In the genomic region with DNA sequence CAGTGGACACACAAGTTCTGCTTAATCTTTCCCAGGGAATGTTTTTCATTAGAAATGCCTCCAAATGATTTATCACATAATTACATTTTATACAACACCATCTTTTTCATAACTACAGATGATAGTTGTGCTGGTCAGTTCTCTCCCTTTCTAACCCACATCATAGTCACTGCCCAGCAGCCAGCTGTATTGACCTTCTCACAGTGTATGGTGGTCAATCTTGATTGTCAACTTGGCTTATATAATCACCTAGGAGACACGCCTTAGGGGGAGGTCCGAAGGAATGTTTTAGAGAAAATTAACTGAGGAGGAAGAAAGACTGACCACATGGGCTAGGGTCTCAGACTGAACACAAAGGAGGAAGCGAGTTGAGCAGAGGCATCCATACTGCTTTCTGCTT, we compare ENCODE assay signal across 31 mouse cellular contexts. TPM values are rescaled to one million over a fixed set of nuclear protein-coding genes. Genes with fewer than 3 reads are reported as not detected.
DNase-seq lines count a peak whose midpoint lies in the region; ATAC-seq and TF ChIP-seq lines count a peak whose summit lies in the region.
"Had no signal": no experiment of that assay in that cellular context is flagged by ENCODE, and none has a peak within 500 bp of the region (broad histone marks: within the 10 kb centered on the region; RNA-seq: fewer than 3 reads in every experiment).

No protein-coding gene starts in this region.

- no peak for TF ChIP-seq CTCF in layer of hippocampus, adult 2 months (conservative IDR thresholded peaks at IDR 0.05)

- no peaks in the 10 kb centered on the region for H3K27me3 ChIP-seq in lung, embryonic 15.5 days
- H3K27me3 ChIP-seq in midbrain, embryonic 10.5 days (ENCODE audit: low read depth, poor library complexity, severe bottlenecking), result no peaks in the 10 kb centered on the region
- no peaks in the 10 kb centered on the region for H3K27me3 ChIP-seq in midbrain, embryonic 13.5 days
- H3K27me3 ChIP-seq: CH12.LX; heart, embryonic 13.5 days; Patski had no signal

- H3K9me3 ChIP-seq in lung, embryonic 15.5 days, result no peaks in the 10 kb centered on the region
- no peaks in the 10 kb centered on the region for H3K9me3 ChIP-seq in midbrain, embryonic 10.5 days (replicated peaks)
- H3K9me3 ChIP-seq in midbrain, embryonic 13.5 days, result no peaks in the 10 kb centered on the region
- H3K9me3 ChIP-seq: forebrain, embryonic 10.5 days; forebrain, embryonic 13.5 days; G1E; heart, embryonic 10.5 days; heart, embryonic 13.5 days had no signal

- H3K9ac ChIP-seq in lung, embryonic 15.5 days, result no peak overlapping the region
- H3K9ac ChIP-seq in midbrain, embryonic 13.5 days (replicated peaks), result no peak overlapping the region
- H3K9ac ChIP-seq: forebrain, embryonic 13.5 days; heart, embryonic 13.5 days; hindbrain, embryonic 14.5 days had no signal

- no peak for DNase-seq in layer of hippocampus, adult 2 months (ENCODE audit: low spot score in 2 of 2)
- no peak for DNase-seq in layer of hippocampus, adult 11-12 months (ENCODE audit: low spot score)
- DNase-seq in lung, postnatal 14 days, result no peak
- DNase-seq in midbrain, embryonic 10.5 days (ENCODE audit: low spot score), result no peak
- DNase-seq: adrenal gland, postnatal 10 days; adrenal gland, postnatal 36 days; B cell, adult 2 months; cerebellum, adult 18-20 months; cerebellum, adult 9-10 months; cerebellum, postnatal 14 days; gastrocnemius, postnatal 10 days; gastrocnemius, postnatal 36 days; heart, adult 2 months; heart, postnatal 14 days; heart, postnatal 4 days had no signal

- WGBS in lung, embryonic 15.5 days, result 33% methylated on average over 3 of the region's 3 CpGs
- WGBS in midbrain, embryonic 10.5 days, result 71% methylated on average over 3 of the region's 3 CpGs
- WGBS in midbrain, embryonic 13.5 days, result 58% methylated on average over 3 of the region's 3 CpGs

- H3K4me2 ChIP-seq in lung, embryonic 15.5 days, result peak overlapping the region; percentile 5; the same call in 1 of the 2 replicates
- no peak overlapping the region for H3K4me2 ChIP-seq in midbrain, embryonic 13.5 days (replicated peaks)
- H3K4me2 ChIP-seq: forebrain, embryonic 13.5 days; heart, embryonic 13.5 days; hindbrain, embryonic 14.5 days had no signal

- no peak overlapping the region for H3K4me3 ChIP-seq in layer of hippocampus, adult 2 months
- H3K4me3 ChIP-seq in lung, embryonic 15.5 days, result no peak overlapping the region
- H3K4me3 ChIP-seq in midbrain, embryonic 10.5 days, result no peak overlapping the region
- no peak overlapping the region for H3K4me3 ChIP-seq in midbrain, embryonic 13.5 days (replicated peaks)
- H3K4me3 ChIP-seq: forebrain, embryonic 10.5 days; forebrain, embryonic 13.5 days; heart, adult 2 months; heart, embryonic 10.5 days; heart, embryonic 13.5 days had no signal

- H3K4me1 ChIP-seq in lung, embryonic 15.5 days, result peaks cover 29% of the 10 kb centered on the region
- H3K4me1 ChIP-seq in midbrain, embryonic 10.5 days, result peaks cover 23% of the 10 kb centered on the region
- H3K4me1 ChIP-seq in midbrain, embryonic 13.5 days (replicated peaks), result peaks cover 9% of the 10 kb centered on the region
- H3K4me1 ChIP-seq: heart, embryonic 10.5 days had no signal

- no peaks in the 10 kb centered on the region for H3K36me3 ChIP-seq in lung, embryonic 15.5 days
- H3K36me3 ChIP-seq in midbrain, embryonic 10.5 days, result no peaks in the 10 kb centered on the region
- no peaks in the 10 kb centered on the region for H3K36me3 ChIP-seq in midbrain, embryonic 13.5 days
- H3K36me3 ChIP-seq: forebrain, embryonic 10.5 days; G1E; heart, embryonic 10.5 days; heart, embryonic 13.5 days had no signal

- H3K27ac ChIP-seq in layer of hippocampus, adult 2 months, result peak overlapping the region; percentile 19
- 0 out of 2 replicates have a peak overlapping the region, but pooled peaks have one; percentile 46 for H3K27ac ChIP-seq in lung, embryonic 15.5 days
- H3K27ac ChIP-seq in midbrain, embryonic 10.5 days (replicated peaks), result peak overlapping the region; percentile 46
- H3K27ac ChIP-seq in midbrain, embryonic 13.5 days, result no peak overlapping the region
- H3K27ac ChIP-seq: forebrain, embryonic 10.5 days; forebrain, embryonic 13.5 days; heart, adult 2 months; heart, embryonic 10.5 days; heart, embryonic 13.5 days; hindbrain, embryonic 14.5 days had no signal

- peak; percentile 62; the same call in 1 of the 2 replicates for ATAC-seq in lung, embryonic 15.5 days (ENCODE audit: borderline replicate concordance, extremely low read depth, low FRiP score, low TSS enrichment)
- ATAC-seq in midbrain, embryonic 13.5 days, result no peak
- ATAC-seq: forebrain, embryonic 13.5 days; forebrain, embryonic 16.5 days; Patski had no signal

RNA-seq across cellular contexts. Expression of a gene that starts 57.3 kb away (rescaled TPM):
- total RNA-seq in layer of hippocampus, adult 2 months (2021), result not detected
- polyA plus RNA-seq in lung, embryonic 15.5 days (2015; fragmentation: Nextera tagmentation; extraction: Ambion mirVana), result not detected in 2 replicates
- not detected in 2 replicates for polyA plus RNA-seq in midbrain, embryonic 10.5 days (2016; fragmentation: Nextera tagmentation; extraction: Ambion mirVana)
- polyA plus RNA-seq in midbrain, embryonic 13.5 days (2015; fragmentation: Nextera tagmentation; extraction: Ambion mirVana), result not detected in 2 replicates
- total RNA-seq: adrenal gland, adult 18-20 months; adrenal gland, postnatal 10 days; adrenal gland, postnatal 36 days; CH12.LX; G1E; gastrocnemius, adult 18-20 months; gastrocnemius, postnatal 10 days; gastrocnemius, postnatal 36 days; granulocyte monocyte progenitor cell, adult 5-6 weeks; heart, adult 2 months; heart, postnatal 14 days; heart, postnatal 4 days had no signal
- polyA plus RNA-seq: embryonic facial prominence, embryonic 11.5 days; forebrain, embryonic 10.5 days; forebrain, embryonic 13.5 days; forebrain, embryonic 16.5 days; G1E; heart, adult 2 months; heart, embryonic 10.5 days; heart, embryonic 13.5 days; heart, embryonic 16.5 days; hindbrain, embryonic 14.5 days; Patski had no signal
